Mouse (Mus musculus): ENCODE measurements around the gene Nr1h2.

Nr1h2 gene

DNA sequence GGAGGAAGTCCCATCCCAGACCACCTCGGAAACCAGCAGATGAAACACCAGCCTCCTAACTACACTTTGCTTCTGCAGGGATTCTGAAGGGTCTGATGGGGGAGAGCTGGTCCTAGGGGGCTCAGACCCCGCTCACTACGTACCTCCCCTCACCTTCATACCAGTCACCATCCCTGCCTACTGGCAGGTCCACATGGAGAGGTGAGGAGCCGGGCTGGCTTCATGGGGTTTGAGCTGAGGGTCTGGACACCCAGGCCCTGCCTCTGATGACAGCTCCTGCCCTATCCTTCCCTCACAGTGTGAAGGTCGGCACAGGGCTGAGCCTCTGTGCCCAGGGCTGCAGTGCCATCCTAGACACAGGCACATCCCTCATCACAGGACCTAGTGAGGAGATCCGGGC, 31.2 kb upstream of the Nr1h2 start:
- no peak for DNase-seq (ENCODE audit: low spot score)

DNA sequence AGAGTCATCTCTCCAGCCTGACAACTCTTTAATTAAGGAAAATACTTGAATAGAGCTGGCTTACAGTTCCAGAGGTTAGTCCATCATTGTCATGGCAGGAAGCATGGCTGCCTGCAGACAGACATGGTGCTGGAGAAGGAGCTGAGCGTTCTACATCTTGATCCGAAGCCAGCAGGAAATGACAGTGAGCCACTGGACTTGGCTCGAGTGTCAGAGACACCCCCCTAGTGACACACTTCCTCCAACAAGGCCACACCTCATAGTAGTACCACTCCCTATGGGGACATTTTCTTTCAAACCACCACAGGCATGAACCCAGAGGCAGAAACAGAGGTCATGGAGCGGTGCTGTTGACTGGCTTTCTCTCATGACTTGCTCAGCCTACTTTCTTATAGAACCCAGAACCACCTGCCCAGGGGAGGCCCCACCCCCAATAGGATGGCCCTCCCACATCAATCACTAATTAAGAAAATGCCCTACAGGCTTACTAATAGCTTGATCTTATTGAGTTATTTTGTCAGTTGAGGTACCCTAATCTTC, 30.6 kb upstream of the Nr1h2 start:
- DNase-seq (ENCODE audit: low spot score), result no peak

DNA sequence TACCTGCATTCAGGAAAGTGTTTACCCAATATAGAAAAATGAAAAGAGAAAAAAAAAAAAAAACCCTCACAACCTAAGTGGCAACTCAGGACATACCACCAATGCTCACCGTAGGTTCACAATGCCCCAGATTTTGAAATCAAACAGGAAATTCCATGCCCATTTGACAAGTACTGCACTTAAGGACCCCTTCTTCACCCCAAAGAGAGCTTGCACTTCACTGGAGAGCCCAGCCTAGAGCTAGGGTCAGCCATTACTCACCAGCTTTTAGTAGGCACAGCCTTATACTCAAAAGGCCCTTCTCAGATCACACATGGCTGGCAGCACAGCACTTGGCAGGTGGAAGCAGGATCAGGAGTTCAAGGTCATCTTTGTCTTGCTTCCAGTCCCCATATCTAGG, 29.4 kb upstream of the Nr1h2 start:
- DNase-seq (ENCODE audit: low spot score), result no peak

DNA sequence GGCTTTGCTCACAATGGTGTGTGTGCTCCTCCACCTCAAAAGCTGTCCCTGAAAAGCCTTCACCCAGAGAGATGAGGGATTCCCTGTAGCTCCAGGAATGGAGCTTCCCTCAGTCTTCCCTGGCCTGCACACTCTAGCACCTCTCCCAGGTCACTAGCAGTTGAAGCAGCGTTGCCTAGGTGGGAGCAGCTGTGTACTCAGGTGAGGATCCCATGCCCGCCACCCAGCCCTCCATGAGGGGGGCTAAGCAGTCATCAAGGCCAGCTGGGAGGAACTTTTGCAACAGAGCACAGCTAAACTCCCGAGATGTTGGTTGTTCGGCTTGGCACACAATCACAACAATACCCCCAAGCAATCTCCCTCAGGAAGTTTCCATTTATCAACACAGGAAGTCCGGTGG, 29.0 kb upstream of the Nr1h2 start:
- no peak for DNase-seq (ENCODE audit: low spot score)

GRCm38 (mm10) chr7:44581637-44582036, 27.9 kb upstream of the Nr1h2 start:
- DNase-seq (ENCODE audit: low spot score), result no peak

DNA sequence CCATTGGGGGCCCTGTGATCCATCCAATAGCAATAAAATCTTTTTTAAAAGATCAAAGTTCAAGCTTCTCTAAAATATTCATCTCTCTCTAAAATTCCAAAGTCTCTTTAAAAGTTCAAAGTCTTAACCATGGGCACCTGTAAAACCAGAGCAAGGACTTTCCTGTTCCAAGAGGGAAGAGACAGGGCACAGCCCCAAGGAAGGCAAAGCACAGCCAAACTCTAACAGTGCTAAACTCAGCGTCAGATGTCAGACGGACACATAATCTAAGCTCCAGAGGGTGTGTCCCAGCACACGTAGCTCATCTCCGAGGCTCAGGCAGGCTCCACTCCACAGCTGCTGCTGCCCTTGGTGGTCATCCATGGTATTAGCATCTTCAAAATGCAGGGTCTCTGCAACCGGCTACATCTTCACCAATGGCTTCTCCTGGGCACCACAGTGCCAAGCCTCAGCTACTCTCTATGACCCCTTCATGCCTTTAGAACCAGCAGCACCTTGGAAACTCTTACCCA, 22.6 kb upstream of the Nr1h2 start:
- DNase-seq (ENCODE audit: low spot score), result no peak

- DNase-seq (ENCODE audit: low spot score), result no peak
Measured at GRCm38 (mm10) chr7:44572956-44573484, 19.3 kb upstream of the Nr1h2 start.

DNA sequence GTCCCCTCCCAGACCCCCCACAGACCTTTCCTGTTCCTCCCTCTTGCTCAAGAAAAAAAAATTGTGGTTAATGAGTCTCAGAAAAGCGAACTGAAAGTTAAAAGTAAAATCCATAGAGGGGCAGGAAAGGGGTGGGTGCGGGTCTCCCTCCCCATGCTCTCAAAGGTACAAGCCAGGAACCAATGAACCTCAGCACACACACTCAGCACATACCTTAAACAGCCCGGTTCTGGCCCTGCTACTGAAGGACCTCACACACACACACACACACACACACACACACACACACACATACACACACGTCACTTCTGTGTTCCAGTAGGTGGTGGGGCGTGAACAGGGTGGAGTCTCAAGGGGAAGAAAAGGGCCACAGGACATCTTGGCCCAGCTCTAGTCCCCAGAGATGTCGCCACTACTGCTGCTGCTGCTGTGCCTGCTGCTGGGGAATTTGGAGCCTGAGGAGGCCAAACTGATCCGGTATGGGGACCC, 18.5 kb upstream of the Nr1h2 start, which contains the start of gene Napsa:
Gene Napsa (plus strand): TSS at position 168 of the 489 bp plus-strand sequence.
- DNase-seq (ENCODE audit: low spot score), result no peak

- DNase-seq (ENCODE audit: low spot score), result no peak
Measured at GRCm38 (mm10) chr7:44571811-44572210, 18.1 kb upstream of the Nr1h2 start.

DNA sequence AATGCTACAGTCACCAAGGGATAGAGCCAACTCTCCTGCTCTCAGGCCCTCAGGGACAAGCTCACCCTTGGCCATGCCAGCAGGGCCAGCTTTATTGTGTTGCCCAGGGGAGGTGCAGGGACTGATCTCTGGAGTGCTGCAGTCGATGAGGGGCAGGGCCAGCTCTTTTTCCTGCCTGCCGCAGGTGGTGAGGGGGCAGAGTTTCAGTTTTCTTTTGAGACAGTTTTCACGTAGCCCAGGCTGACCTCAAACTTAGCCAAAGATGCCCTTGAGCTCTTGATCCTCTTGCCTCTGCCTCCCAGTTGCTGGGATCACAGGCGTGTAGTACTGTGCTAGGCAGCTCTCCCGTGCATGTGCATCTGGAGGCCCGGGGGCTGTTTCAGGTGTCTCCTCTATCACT, 17.2 kb upstream of the Nr1h2 start:
- DNase-seq (ENCODE audit: low spot score), result no peak

- DNase-seq (ENCODE audit: low spot score), result no peak
Measured at GRCm38 (mm10) chr7:44568803-44569202, 15.1 kb upstream of the Nr1h2 start.

- DNase-seq (ENCODE audit: low spot score), result no peak
Measured at GRCm38 (mm10) chr7:44565414-44565813, 11.7 kb upstream of the Nr1h2 start.

GRCm38 (mm10) chr7:44564486-44564885, 10.7 kb upstream of the Nr1h2 start:
- no peak for DNase-seq (ENCODE audit: low spot score)

- DNase-seq (ENCODE audit: low spot score), result no peak
Measured at GRCm38 (mm10) chr7:44563284-44563683, 9.5 kb upstream of the Nr1h2 start.

- peak; percentile 88 for DNase-seq (ENCODE audit: low spot score)
Measured at GRCm38 (mm10) chr7:44560435-44561400, 7.0 kb upstream of the Nr1h2 start.

GRCm38 (mm10) chr7:44557629-44558028, 3.9 kb upstream of the Nr1h2 start:
- DNase-seq (ENCODE audit: low spot score), result no peak

DNA sequence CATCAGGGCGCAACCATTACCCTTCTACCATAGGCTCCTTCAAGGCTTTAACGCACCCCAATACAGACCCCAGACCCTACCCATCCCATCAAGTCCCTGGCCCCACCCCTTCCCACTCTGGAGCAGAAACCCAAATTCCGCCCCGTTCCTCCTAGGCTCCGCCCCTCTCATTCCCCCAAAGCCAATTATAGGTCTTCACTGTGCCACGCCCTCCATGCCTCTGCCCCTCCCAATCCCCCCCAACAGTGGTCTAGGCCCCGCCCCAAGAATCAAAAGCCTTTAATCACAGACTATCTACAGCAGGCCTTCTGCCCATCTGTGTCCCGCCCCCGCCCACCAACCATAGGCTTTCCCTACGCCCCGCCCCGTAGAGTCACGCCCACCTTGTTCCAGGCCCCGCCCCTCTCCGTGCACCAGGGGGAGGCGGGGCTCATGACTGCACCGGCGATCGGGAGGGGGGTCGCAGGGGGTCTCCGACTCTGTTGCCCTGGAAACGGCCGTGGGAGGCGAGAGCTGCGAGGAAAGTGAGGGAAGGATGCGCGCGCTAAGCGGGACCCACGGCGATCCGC, 471 bp downstream of the Nr1h2 start:
- DNase-seq (ENCODE audit: low spot score), result peak; percentile 98

GRCm38 (mm10) chr7:44552141-44552908, 1.4 kb downstream of the Nr1h2 start:
- DNase-seq (ENCODE audit: low spot score), result peak; percentile 44

DNA sequence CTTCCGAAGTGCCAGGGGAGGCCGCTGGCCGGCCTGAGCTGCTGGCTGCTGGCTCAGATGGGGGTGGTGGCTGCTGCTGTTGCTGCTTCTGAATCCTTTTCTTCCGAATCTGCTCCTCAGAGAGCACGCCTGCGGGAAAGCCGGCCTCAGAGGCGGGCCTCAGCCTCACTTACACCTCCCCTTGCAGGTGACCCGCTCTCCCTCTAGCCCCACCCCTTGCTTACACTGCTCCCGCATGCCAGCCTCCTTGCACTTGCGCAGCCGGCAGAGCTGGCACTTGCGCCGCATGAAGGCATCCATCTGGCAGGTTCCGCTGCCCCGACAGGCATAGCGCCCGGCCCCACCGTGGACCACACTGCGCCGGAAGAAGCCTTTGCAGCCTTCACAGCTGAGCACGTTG, 2.0 kb downstream of the Nr1h2 start:
- peak; percentile 50 for DNase-seq (ENCODE audit: low spot score)

DNA sequence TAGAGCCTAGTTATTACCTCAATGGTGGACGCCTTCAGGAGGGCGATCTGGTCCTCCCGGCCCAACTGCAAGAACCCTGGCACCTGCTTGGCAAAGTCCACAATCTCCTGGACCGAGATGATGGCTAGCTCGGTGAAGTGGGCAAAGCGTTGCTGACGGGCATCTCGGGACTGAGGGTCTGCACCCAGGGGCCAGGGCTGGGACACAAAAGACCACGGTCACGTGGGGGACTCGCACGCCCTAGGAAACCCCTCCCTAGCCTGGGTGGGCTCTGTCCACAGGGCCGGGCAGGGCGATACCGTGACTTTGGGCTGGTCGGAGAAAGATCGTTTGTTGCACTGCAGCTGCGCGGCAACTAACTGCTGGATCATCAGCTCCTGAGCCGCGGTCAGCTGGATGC, 2.5 kb downstream of the Nr1h2 start:
- peak; percentile 44 for DNase-seq (ENCODE audit: low spot score)

DNA sequence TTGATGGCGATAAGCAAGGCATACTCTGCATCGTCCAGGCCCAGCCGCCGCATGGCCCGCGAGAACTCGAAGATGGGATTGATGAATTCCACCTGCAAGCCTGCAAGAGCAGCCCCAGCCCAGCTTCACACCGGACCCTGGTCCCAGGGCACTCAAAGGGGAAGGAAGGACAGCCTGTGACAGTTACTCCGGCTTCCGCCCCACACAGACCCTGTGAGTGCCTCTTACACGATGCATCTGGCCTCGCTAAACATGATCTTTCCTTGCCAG, 3.4 kb downstream of the Nr1h2 start:
- DNase-seq (ENCODE audit: low spot score), result peak; percentile 47
